Mouse (Mus musculus) heart, embryonic 16.5 days (tissue): ENCODE measurements around the gene Srp9. TPM values are rescaled to one million over a fixed set of nuclear protein-coding genes. Genes with fewer than 3 reads are reported as not detected.

Experiments used
- ATAC-seq: fragments of 200-750 bp; cut with Nextera tagmentation; replicated peaks from 2 replicates; pipeline ENCODE4 v1.8.0; 2017; ENCODE audit warnings: moderate number of reproducible peaks; ENCODE audit not compliant: insufficient read depth, low FRiP score; ENCODE audit errors: extremely low read depth
- H3K27ac ChIP-seq: fragments of 300-500 bp; sonication (generic); 2 replicates; pipeline ENCODE4 v1.5.1; 2014; ENCODE audit warnings: mild to moderate bottlenecking, low read length, control low read depth, moderate library complexity
- H3K27me3 ChIP-seq: fragments of 300-500 bp; sonication (generic); 2 replicates; pipeline ENCODE4 v1.6.1; 2014; ENCODE audit warnings: low read length, mixed read lengths; ENCODE audit not compliant: control insufficient read depth, insufficient read depth
- H3K36me3 ChIP-seq: fragments of 300-500 bp; sonication (generic); 2 replicates; pipeline ENCODE4 v1.6.1; 2014; ENCODE audit not compliant: control insufficient read depth, insufficient read depth
- H3K4me1 ChIP-seq: fragments of 300-500 bp; sonication (generic); 2 replicates; pipeline ENCODE4 v1.6.1; 2014; ENCODE audit warnings: low read length, mixed read lengths; ENCODE audit not compliant: control insufficient read depth, insufficient read depth
- H3K4me2 ChIP-seq: fragments of 300-500 bp; sonication (generic); 2 replicates; pipeline ENCODE4 v1.6.1; 2014; ENCODE audit warnings: low read depth, mild to moderate bottlenecking, control low read depth, low read length
- H3K4me3 ChIP-seq: fragments of 300-500 bp; sonication (generic); 2 replicates; pipeline ENCODE4 v1.5.1; 2014; ENCODE audit warnings: mild to moderate bottlenecking, control low read depth, low read length
- H3K9ac ChIP-seq: fragments of 300-500 bp; sonication (generic); 2 replicates; pipeline ENCODE4 v1.6.1; 2014; ENCODE audit warnings: low read length, control low read depth
- H3K9me3 ChIP-seq: fragments of 300-500 bp; sonication (generic); replicated peaks from 2 replicates; pipeline ENCODE4 v1.6.1; 2016; ENCODE audit warnings: low read length; ENCODE audit not compliant: control insufficient read depth
- WGBS: fragments of 180-500 bp; shearing (Covaris S2); extraction: QIAGEN DNeasy Blood & Tissue Kit; methylation state at CpG from one replicate; pipeline ENCODE4 v1.1.7; 2014; 5-methylcytosine and 5-hydroxymethylcytosine counted together
- polyA plus RNA-seq: library from polyadenylated mRNA; unstranded; fragments of >200 nt; fragmentation: Nextera tagmentation; extraction: Ambion mirVana; gene quantifications from 2 replicates; pipeline ENCODE4 v1.2.1, GENCODE M21; 2015

Gene Srp9
- polyA plus RNA-seq: 85.9 and 111 TPM in 2 replicates

DNA sequence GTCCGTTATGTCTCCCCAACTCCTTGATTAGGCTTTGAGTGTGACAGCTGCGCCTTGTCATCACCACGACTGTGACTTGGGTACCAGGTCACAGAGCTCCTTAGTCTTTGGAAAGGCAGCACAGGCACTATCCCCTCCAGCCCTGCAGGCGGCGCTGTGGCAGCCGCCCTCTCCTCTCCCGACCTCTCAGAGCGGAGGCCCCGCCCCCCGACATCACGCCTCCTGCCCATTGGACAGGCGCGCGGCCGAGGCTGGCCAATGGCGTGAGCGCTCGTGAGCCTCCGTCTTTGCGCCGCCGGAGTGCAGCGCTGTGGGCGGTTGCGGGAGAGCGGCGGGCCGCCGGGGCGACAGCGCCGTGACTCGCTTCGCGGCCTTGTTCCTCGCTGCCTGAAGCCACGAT is at the start of gene Srp9:
Gene Srp9, plus strand, starts transcription at position 232 of the 400 bp plus-strand sequence.
- Histone ChIP-seq H3K27ac (peak within 1 kb of the TSS; percentile 83), H3K4me2 (peak within 1 kb of the TSS; percentile 90), H3K36me3 (peaks cover 6% of the 10 kb centered on the region; the same call in 1 of the 2 replicates), H3K4me3 (peak within 1 kb of the TSS; percentile 80), H3K9me3 (no peaks in the 10 kb centered on the region), H3K9ac (peak within 1 kb of the TSS; percentile 84), H3K27me3 (no peaks in the 10 kb centered on the region), H3K4me1 (peaks cover 12% of the 10 kb centered on the region)
- under 1% methylated on average over 37 of the region's 37 CpGs for WGBS
- ATAC-seq: peak; percentile 99

DNA sequence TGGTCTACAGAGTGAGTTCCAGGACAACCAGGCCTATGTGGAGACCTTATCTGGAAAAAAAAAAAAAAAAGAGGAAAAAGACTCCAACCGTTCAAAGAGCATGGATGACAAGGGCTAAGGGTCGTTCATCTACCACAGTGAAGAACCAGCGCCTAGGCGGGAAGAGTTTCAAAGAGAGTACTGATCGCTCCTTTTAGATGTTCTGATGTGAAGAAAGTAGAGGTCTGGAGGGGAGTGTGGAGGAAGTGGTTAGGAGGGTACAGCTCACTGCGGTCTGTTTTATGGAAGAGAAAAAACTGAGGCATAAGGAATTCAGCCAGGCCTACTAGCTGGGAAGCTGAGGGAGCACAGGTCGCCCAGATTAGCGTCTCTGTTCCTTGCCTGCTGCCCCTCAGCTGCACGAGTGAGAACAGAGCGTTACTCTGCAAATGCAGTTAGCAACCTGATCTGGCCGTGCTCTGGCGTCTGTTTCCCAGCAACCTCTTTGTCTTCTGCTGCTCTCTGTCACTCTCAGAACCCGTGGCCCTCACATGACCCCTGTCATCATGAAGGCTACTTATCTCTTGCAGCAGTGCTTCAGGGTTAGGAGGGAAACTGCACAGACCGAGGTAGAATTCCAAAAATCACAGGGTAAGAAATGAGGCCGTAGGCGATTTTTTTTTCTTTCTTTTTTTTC is 42.7 kb upstream of the Srp9 start:
- peak overlapping the region; percentile 11; the same call in 1 of the 2 replicates for H3K4me3 ChIP-seq
- peak overlapping the region; percentile 49 for H3K4me2 ChIP-seq
- no peaks in the 10 kb centered on the region for H3K27me3 ChIP-seq
- ATAC-seq: peak; percentile 89
- 12% methylated on average over 16 of the region's 16 CpGs for WGBS
- no peaks in the 10 kb centered on the region for H3K36me3 ChIP-seq
- H3K4me1 ChIP-seq: peaks cover 20% of the 10 kb centered on the region
- H3K9me3 ChIP-seq: peaks cover 11% of the 10 kb centered on the region
- peak overlapping the region; percentile 1; the same call in 1 of the 2 replicates for H3K9ac ChIP-seq
- H3K27ac ChIP-seq: peak overlapping the region; percentile 63

DNA sequence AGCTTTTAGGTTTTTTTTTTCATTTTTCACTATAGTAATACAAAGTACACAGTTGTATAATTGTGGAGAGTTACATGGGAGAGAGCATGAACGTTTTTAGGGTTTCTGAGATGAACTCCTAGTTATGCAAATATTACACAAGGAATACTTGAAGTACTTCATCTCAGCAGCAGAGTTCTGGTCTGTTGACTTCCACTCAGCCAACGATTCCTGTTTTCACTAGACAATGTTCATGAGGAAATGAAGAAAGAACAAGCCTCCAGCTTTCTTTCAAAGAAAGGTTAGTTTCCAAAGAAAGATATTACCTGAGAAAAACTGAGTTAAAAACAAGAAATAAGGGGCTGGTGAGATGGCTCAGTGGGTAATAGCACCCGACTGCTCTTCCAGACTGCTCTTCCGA is 41.1 kb upstream of the Srp9 start:
- no peak overlapping the region for H3K4me3 ChIP-seq
- no peaks in the 10 kb centered on the region for H3K36me3 ChIP-seq
- H3K27me3 ChIP-seq: no peaks in the 10 kb centered on the region
- peaks cover 35% of the 10 kb centered on the region for H3K4me1 ChIP-seq
- peaks cover 3% of the 10 kb centered on the region; the same call in 1 of the 2 replicates for H3K9me3 ChIP-seq
- no peak overlapping the region for H3K27ac ChIP-seq
- no peak overlapping the region for H3K9ac ChIP-seq
- 82% methylated on average over 4 of the region's 4 CpGs for WGBS
- H3K4me2 ChIP-seq: no peak overlapping the region
- ATAC-seq: no peak

DNA sequence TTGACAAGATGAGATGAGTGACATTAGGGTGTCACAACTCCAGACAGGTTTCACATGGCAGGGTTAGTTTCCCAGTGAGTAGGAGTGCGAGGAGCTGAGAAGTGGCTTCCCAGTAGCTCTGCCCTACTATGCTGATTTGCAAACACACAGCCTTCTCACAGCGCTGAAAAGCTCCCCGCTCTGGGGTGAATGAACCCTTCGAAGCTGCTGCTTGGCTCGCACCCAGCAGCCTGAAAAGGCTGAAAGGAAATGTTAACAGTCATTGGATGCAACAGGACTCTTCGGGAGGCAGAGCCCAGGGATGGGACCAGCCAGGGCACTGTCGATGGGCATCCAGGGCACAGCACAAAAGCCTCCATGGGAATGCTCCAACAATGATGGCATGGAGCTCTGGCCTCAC is 37.8 kb upstream of the Srp9 start:
- Histone ChIP-seq H3K4me3 (no peak overlapping the region), H3K9me3 (no peaks in the 10 kb centered on the region), H3K9ac (no peak overlapping the region), H3K27me3 (no peaks in the 10 kb centered on the region), H3K36me3 (no peaks in the 10 kb centered on the region), H3K27ac (peak overlapping the region; percentile 24; the same call in 1 of the 2 replicates), H3K4me1 (peaks cover 54% of the 10 kb centered on the region), H3K4me2 (no peak overlapping the region)
- WGBS: 15% methylated on average over 7 of the region's 7 CpGs
- ATAC-seq: no peak

DNA sequence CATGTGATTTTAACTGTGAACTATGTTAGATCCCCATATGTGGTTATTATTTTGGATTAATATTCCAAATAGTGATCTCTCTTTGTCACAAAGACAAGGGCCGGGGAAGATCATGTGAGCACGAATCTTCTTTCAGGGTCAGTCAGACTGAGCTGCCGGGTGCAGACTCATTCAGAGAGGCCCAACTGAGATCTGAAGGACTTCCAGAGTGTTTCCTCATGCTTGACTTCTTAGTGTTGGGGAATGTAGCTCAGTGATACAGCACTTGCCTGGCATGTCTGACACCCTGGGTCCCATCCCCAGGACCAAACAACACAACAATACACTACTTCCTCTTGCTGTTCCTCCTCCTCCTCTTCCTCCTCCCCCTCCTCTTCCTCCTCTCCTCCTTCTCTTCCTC is 37.2 kb upstream of the Srp9 start:
- Histone ChIP-seq H3K9ac (no peak overlapping the region), H3K4me1 (peaks cover 48% of the 10 kb centered on the region), H3K4me2 (no peak overlapping the region), H3K27me3 (no peaks in the 10 kb centered on the region), H3K9me3 (no peaks in the 10 kb centered on the region), H3K36me3 (no peaks in the 10 kb centered on the region), H3K4me3 (no peak overlapping the region), H3K27ac (no peak overlapping the region)
- 78% methylated on average over 3 of the region's 3 CpGs for WGBS
- no peak for ATAC-seq

DNA sequence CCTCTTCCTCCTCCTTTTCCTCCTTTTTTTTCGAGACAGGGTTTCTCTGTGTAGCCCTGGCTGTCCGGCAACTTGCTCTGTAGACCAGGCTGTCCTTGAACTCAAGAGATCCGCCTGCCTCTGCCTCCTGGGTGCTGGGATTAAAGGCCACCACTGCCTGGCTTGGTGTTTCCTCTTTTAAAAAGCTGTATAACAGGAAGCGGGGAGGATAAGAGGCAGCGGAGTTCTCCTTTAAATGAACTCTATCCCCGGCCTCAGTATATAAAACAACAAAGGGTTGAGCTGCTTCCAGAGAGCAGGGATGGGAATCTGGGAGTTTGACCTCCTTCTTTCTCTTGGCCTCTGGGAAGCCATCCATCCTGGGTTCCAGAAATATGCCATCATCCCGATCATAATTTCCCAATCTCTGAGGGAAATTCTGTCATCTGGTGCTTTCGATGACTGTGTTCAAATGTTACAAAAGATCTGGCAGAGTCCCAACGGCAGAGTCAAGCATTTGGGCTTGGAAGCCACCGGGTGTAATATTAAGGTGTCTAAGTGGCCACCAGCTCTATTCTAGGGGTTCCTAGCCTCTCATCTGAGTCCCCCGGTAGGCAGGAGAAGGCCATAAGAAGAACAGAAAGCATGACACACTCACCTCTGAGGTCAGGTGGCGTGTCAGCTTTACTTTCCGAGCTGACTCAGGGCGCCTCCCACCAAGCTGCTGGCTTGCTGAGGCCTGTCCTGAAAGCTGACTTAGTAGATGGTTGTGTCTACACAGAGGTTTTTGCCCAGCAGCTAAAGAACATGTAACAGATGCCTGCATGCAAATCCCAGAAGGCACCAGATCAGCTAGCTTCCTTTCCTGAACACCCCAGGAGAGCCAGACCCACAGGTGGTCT is 36.5 kb upstream of the Srp9 start:
- ATAC-seq: no peak
- WGBS: 73% methylated on average over 14 of the region's 14 CpGs
- no peaks in the 10 kb centered on the region for H3K36me3 ChIP-seq
- H3K27me3 ChIP-seq: no peaks in the 10 kb centered on the region
- H3K27ac ChIP-seq: peak overlapping the region; percentile 88
- no peaks in the 10 kb centered on the region for H3K9me3 ChIP-seq
- H3K4me2 ChIP-seq: no peak overlapping the region
- no peak overlapping the region for H3K4me3 ChIP-seq
- peaks cover 45% of the 10 kb centered on the region for H3K4me1 ChIP-seq
- H3K9ac ChIP-seq: no peak overlapping the region

DNA sequence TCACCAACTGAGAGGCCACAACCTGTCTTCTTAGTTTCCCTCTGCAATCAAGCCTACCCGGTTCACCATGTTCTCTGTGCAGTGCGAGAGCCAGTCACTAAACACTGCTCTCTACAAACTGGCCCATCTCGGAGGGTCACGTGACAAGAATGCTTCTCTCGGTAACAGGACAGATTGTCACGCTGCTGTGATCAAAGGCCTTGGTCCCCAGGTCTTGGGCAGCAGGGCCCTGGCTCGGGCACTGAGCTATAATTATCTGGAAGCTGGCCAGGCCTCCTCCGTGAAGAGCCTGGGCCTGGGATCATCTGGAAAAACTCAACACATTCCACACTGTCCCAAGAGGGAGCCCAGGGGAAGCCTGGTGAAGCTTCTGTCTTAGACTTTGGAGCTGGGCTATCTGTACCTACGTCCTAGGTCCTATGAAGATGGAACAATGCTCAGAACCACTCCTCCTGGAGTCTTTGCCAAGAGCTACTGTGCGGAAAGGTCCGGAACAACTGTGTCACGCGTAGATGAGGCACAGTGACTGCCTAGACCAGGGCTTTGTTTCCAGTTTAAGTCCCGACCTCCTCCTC is 35.6 kb upstream of the Srp9 start:
- ATAC-seq: peak; percentile 80
- H3K36me3 ChIP-seq: no peaks in the 10 kb centered on the region
- peak overlapping the region; percentile 52 for H3K9ac ChIP-seq
- H3K27ac ChIP-seq: peak overlapping the region; percentile 88
- H3K9me3 ChIP-seq: no peaks in the 10 kb centered on the region
- peaks cover 45% of the 10 kb centered on the region for H3K4me1 ChIP-seq
- whole genome bisulfite sequencing: 22% methylated on average over 14 of the region's 14 CpGs
- H3K27me3 ChIP-seq: no peaks in the 10 kb centered on the region
- peak overlapping the region; percentile 3; the same call in 1 of the 2 replicates for H3K4me2 ChIP-seq
- H3K4me3 ChIP-seq: no peak overlapping the region

DNA sequence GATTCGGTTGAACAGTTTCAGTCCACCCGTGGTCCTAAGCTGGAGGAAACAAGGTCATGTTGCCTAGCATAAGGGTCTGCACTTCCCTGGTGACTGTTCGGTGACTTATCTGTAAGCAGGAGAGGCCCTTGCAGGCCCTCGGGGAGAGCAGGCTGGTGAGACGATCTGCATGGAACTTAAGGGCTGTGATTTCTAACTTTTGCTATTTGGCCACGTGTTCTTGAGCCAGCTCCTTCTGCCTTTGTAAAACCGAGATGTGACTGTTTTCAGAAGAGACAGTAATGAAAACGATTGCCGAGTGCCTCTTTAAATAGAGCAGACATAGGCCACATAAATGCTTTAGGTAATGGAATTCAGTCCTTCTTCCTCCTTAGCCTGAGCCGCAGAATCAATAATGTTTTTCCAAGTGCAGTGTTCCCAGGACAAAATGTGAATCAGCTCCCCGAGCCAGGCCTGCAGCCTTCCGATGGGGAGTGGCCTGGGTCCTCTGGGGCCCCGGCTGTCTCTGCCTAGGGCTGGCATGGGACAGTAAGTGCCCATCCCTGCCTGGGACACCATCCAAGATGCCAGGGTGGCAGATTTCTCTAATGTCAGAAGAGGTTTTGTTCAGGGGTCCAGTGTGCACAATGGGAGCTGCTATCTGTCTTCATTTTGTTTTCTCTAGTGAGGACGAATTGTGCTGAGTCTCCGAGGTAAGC is 34.8 kb upstream of the Srp9 start:
- Histone ChIP-seq H3K4me2 (peak overlapping the region; percentile 3; the same call in 1 of the 2 replicates), H3K4me3 (no peak overlapping the region), H3K9ac (peak overlapping the region; percentile 52), H3K36me3 (no peaks in the 10 kb centered on the region), H3K4me1 (peaks cover 47% of the 10 kb centered on the region), H3K27ac (peak overlapping the region; percentile 88), H3K27me3 (no peaks in the 10 kb centered on the region), H3K9me3 (no peaks in the 10 kb centered on the region)
- 24% methylated on average over 15 of the region's 15 CpGs for WGBS
- ATAC-seq: no peak
